Mouse (Mus musculus): Measurements from ENCODE around the gene Il1rn. TPM values are rescaled to one million over a fixed set of nuclear protein-coding genes. Genes with fewer than 3 reads are reported as not detected.

The Il1rn gene
- polyA plus RNA-seq, 1 experiment from 2014 or later = 19.0 TPM

GRCm38 (mm10) chr2:24384393-24384792, 47.7 kb downstream of the Il1rn start:
- peaks cover 34% of the 10 kb centered on the region for H3K4me1 ChIP-seq (ENCODE audit: insufficient read depth)
- H3K9ac ChIP-seq (replicated peaks) = no peak overlapping the region
- DNase-seq = peak; percentile 8
- H3K9me3 ChIP-seq (ENCODE audit: low read length) = no peaks in the 10 kb centered on the region
- no peak for TF ChIP-seq EP300 (IDR thresholded peaks at IDR 0.05; ENCODE audit: low read depth)
- no peak for TF ChIP-seq CTCF (IDR thresholded peaks at IDR 0.05; ENCODE audit: low read depth)
- H3K27me3 ChIP-seq (ENCODE audit: insufficient read depth, low read length) = no peaks in the 10 kb centered on the region
- peak overlapping the region; percentile 77 for H3K27ac ChIP-seq (ENCODE audit: low read depth)
- H3K4me3 ChIP-seq (ENCODE audit: low read depth, low read length) = no peak overlapping the region
- peak overlapping the region; percentile 68 for H3K4me2 ChIP-seq (ENCODE audit: low read depth, low read length)
- H3K36me3 ChIP-seq (replicated peaks; ENCODE audit: insufficient read depth, low read length) = no peaks in the 10 kb centered on the region
- no peak for ATAC-seq

- WGBS (ENCODE audit: insufficient replicate concordance) = 36% methylated on average over 14 of the region's 14 CpGs
- peak; percentile 72 for DNase-seq
- Histone ChIP-seq H3K36me3 (replicated peaks; ENCODE audit: insufficient read depth, low read length) (no peaks in the 10 kb centered on the region), H3K9me3 (ENCODE audit: low read length) (no peaks in the 10 kb centered on the region), H3K4me1 (ENCODE audit: insufficient read depth) (peaks cover 34% of the 10 kb centered on the region), H3K9ac (replicated peaks) (peak overlapping the region; percentile 56), H3K4me3 (ENCODE audit: low read depth, low read length) (peak overlapping the region; percentile 48), H3K27me3 (ENCODE audit: insufficient read depth, low read length) (no peaks in the 10 kb centered on the region), H3K4me2 (ENCODE audit: low read depth, low read length) (peak overlapping the region; percentile 68), H3K27ac (ENCODE audit: low read depth) (peak overlapping the region; percentile 77)
- no peak for TF ChIP-seq EP300 (IDR thresholded peaks at IDR 0.05; ENCODE audit: low read depth)
- no peak for TF ChIP-seq CTCF (IDR thresholded peaks at IDR 0.05; ENCODE audit: low read depth)
- peak; percentile 80 for ATAC-seq
Measured at GRCm38 (mm10) chr2:24385111-24385961, 48.7 kb downstream of the Il1rn start.

DNA sequence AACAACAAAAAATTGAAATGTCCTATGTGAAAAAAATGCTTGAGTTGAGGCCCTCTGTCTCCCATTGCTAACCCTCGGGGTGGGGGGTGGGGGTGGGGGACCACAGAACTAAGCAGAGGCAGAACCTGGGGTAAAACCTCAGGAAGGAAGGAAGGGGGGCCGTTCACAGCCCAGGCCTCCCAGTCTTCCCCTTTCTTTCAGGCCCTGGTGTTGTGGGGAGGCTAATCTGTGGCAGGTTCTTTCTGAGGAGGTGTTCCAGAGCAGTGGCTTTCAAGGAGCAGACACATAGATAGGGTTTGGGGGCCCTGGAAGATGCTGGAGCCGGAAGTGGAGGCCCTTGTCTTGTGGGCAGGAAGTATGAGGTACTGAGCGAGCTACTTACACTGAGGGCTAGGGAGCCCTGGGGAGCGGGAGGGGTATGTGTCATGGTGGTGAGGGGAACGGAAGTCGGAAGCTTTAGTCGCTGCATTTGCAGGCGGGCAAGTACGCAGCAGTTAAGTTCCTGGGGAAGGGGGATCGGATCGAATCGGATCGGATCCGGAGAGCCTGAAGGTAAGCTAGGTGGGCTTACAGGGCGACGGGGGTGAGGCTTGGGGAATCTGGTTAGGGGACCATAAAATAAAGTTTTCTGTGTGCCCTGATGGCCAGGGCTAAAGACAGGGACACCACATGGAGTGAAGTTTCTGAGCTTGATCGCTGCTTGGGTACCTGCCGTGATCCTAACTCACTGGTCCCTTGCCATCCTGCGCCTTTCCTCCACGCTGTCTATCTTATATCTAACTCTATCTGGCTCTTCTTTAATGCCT, 49.7 kb downstream of the Il1rn start:
- Histone ChIP-seq H3K36me3 (replicated peaks; ENCODE audit: insufficient read depth, low read length) (no peaks in the 10 kb centered on the region), H3K4me3 (ENCODE audit: low read depth, low read length) (peak overlapping the region; percentile 48), H3K9me3 (ENCODE audit: low read length) (no peaks in the 10 kb centered on the region), H3K4me2 (ENCODE audit: low read depth, low read length) (peak overlapping the region; percentile 68), H3K4me1 (ENCODE audit: insufficient read depth) (peaks cover 34% of the 10 kb centered on the region), H3K27me3 (ENCODE audit: insufficient read depth, low read length) (no peaks in the 10 kb centered on the region), H3K9ac (replicated peaks) (peak overlapping the region; percentile 56), H3K27ac (ENCODE audit: low read depth) (peak overlapping the region; percentile 77)
- 28% methylated on average over 21 of the region's 21 CpGs for WGBS (ENCODE audit: insufficient replicate concordance)
- DNase-seq = peak; percentile 57
- TF ChIP-seq EP300 (IDR thresholded peaks at IDR 0.05; ENCODE audit: low read depth) (no peak), CTCF (IDR thresholded peaks at IDR 0.05; ENCODE audit: low read depth) (no peak)
- ATAC-seq = peak; percentile 54

DNA sequence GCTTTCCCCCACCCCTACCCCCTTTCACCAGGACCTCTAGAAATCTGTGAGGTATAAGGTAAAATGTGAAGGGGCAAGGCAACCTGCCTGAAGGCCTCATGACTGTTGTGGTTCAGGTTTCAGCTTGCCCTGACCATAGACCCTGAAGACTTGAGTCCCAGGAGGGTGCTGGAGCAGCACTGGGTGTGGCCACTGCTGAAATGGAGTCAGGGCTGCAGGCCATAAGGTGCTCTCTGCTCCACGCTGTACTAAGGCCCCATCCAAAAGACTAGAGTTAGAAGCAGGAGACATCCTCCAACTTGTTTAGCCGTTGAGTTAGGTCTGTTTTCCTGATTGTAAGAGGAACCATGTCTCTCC, 50.3 kb downstream of the Il1rn start:
- H3K4me1 ChIP-seq (ENCODE audit: insufficient read depth) = peaks cover 34% of the 10 kb centered on the region
- 43% methylated on average over 2 of the region's 2 CpGs for WGBS (ENCODE audit: insufficient replicate concordance)
- DNase-seq = peak; percentile 15
- H3K27ac ChIP-seq (ENCODE audit: low read depth) = peak overlapping the region; percentile 77
- H3K36me3 ChIP-seq (replicated peaks; ENCODE audit: insufficient read depth, low read length) = no peaks in the 10 kb centered on the region
- peak overlapping the region; percentile 68 for H3K4me2 ChIP-seq (ENCODE audit: low read depth, low read length)
- no peaks in the 10 kb centered on the region for H3K27me3 ChIP-seq (ENCODE audit: insufficient read depth, low read length)
- no peaks in the 10 kb centered on the region for H3K9me3 ChIP-seq (ENCODE audit: low read length)
- peak overlapping the region; percentile 48 for H3K4me3 ChIP-seq (ENCODE audit: low read depth, low read length)
- peak overlapping the region; percentile 56 for H3K9ac ChIP-seq (replicated peaks)
- no peak for TF ChIP-seq CTCF (IDR thresholded peaks at IDR 0.05; ENCODE audit: low read depth)
- TF ChIP-seq EP300 (IDR thresholded peaks at IDR 0.05; ENCODE audit: low read depth) = no peak
- no peak for ATAC-seq

GRCm38 (mm10) chr2:24387361-24388283, 51.0 kb downstream of the Il1rn start:
- Histone ChIP-seq H3K9ac (replicated peaks) (peak overlapping the region; percentile 56), H3K4me2 (ENCODE audit: low read depth, low read length) (peak overlapping the region; percentile 68)
- 59% methylated on average over 4 of the region's 4 CpGs for WGBS (ENCODE audit: insufficient replicate concordance)

More at GRCm38 (mm10) chr2:24387361-24388283, 51.0 kb downstream of the Il1rn start:
- Histone ChIP-seq H3K4me1 (ENCODE audit: insufficient read depth) (peaks cover 29% of the 10 kb centered on the region), H3K36me3 (replicated peaks; ENCODE audit: insufficient read depth, low read length) (no peaks in the 10 kb centered on the region), H3K27me3 (ENCODE audit: insufficient read depth, low read length) (no peaks in the 10 kb centered on the region), H3K4me3 (ENCODE audit: low read depth, low read length) (peak overlapping the region; percentile 48), H3K9me3 (ENCODE audit: low read length) (no peaks in the 10 kb centered on the region), H3K27ac (ENCODE audit: low read depth) (0 out of 2 replicates have a peak overlapping the region, but pooled peaks have one; percentile 77)
- no peak for TF ChIP-seq EP300 (IDR thresholded peaks at IDR 0.05; ENCODE audit: low read depth)
- ATAC-seq (no peak), DNase-seq (peak; percentile 12)
